Mouse (Mus musculus): ENCODE data around the gene Crnkl1.

Crnkl1 gene
- long read RNA-seq, experiment 1, transcript Crnkl1-201 (14 exons, 3,428 nt): major isoform, 16 of 26 reads
- long read RNA-seq, experiment 1, partial matches to known transcripts: 8 of 26 reads
- long read RNA-seq, experiment 1, other reads (novel, unspliced or antisense): 1 of 26 reads
- long read RNA-seq, experiment 2, transcript Crnkl1-201 (14 exons, 3,428 nt): major isoform, 21 of 35 reads
- long read RNA-seq, experiment 2, partial matches to known transcripts: 13 of 35 reads
- long read RNA-seq, experiment 2, other reads (novel, unspliced or antisense): 1 of 35 reads

DNA sequence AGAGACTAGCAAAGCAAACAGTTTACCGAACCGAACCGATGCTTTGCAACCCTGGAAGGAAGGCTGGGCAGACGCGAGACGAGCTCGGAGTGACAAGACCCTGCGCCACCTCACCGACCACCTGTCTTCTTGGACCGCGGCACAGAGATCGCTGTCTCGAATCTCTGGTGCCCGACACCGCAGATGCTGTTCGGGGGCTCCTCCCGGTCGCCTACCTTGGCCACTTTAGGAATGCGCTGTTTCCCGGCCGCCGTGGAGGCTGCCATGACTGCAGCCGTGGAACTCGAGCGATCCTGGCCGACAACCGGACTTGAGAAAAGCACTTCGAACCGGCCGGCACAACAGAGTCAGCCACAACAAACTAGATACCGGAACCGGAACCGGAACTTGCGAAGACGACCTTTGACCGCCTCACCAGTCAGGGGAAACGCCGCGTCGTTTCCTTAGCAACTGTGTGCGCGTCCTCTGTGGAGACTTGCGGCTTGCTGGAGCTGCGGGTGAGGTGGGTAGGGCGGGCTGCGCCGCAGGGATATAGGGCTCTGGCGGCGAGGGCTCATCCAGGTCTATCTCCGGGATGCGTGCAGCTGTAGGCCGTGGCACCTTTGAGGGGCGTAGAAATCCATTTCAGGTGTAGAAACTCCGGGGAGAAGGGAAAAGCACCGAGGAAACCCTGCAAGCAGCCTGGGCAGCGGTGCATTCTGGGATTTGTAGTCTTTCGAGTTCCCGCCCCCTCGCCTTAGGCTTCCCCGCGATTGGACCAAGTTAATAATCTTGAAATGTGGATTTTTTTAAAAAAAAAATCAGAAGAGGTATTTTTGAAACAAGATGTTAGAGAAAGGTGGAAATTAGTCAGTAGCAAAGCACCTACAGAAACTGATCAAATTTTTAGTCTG lies at the start of gene Crnkl1, which contains the start of gene Cfap61:
Gene Crnkl1 (minus strand): TSS at position 676 of the 893 bp plus-strand sequence.
Gene Cfap61 (plus strand): TSS at position 446 of the 893 bp plus-strand sequence.
- intact Hi-C loops (cut with DNase I): no loop called here

DNA sequence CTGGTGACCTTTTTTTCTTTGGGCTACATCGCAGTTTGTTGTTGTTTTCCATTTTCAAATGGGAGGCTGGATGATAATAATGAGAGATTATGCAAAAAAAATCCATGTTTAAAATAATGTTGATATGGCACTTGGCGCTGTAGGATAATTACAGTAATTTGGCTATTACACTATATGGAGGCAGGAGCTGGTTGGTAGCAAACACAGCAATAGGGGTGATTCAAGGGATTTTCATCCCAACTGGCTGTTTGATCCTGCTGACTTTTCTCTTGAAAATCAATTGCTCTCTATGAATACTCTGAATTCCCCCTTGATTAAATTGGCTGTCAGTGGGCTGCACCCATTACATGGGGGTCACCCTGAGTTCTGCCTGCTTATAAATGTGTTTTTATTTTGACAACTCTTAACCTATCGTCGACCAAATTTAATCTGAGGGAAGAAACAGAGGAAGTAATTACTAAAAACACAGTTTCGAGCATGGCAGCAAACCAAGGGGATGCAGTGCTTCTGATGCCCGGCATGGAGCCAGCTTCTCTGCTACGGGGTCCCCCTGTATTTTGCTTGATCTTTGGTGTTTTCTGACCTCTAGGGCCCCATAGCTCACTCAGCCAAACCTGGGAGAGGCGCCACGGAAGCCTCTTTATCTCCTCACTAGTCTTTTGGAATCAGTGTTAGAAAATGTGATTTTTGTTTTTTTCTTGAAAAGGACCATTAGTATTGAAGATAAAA lies 47.7 kb upstream of the Crnkl1 start:
- intact Hi-C loops (cut with DNase I): no loop called here

DNA sequence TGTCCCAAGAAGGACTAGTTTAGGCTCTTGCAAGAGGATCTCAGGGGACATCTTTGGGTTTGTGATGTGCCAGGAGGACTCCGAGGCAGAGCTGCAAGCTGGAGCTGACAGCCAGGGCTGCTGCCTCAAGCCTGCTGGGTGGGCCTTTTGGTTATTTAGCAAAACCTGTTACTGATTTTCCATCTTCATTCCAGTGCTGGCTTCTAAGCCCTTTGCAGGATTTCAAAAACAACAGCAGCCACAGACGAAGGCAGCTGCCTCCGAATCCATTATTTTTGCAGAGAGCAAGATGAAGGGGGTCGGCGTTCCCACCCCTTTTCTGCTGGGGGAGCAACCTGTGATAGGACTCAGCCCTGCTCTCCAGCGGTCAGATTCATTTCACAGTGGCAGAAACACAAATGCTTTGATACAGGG lies 46.9 kb upstream of the Crnkl1 start:
- intact Hi-C loops (cut with DNase I): no loop called here

DNA sequence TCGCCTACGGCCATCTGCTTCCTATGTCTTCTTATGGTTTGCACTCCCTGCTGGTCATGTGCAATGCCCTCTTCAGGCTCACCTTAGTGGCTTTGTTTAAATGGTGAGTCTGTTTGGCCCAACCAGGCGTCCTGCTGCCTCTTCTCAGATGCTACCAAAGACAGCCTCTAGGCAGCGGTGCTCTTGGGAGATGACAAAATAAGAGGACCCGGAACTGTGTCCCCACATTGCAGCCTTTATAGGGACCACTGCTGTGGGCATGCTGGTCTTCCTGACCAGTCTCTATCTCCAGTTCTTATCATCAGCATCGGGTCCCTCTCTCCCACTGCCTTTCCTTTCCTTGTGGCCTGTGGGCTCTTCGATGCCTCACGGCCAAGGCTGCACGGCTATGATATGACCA lies 46.1 kb upstream of the Crnkl1 start:
- intact Hi-C loops (cut with DNase I): no loop called here

DNA sequence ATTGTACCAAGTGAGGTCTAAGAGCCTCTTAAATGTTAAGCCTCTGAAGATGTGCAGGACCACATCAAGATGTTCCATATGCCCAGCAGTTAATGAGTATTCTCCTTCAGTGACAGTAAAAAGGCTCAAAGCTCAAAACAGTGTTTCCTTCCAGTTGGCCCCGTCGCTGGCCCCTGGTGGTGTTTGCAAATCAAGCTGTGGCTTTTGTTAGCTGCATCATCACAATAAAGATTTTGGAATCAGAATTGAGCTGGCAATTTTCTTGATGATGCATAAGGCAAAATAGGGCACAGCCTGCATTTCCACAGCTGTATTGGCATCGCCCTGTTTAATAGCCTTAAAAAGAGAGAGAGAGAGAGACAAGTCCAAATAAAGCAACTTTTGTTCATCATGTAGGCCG lies 44.8 kb upstream of the Crnkl1 start:
- intact Hi-C loops (cut with DNase I): no loop called here

DNA sequence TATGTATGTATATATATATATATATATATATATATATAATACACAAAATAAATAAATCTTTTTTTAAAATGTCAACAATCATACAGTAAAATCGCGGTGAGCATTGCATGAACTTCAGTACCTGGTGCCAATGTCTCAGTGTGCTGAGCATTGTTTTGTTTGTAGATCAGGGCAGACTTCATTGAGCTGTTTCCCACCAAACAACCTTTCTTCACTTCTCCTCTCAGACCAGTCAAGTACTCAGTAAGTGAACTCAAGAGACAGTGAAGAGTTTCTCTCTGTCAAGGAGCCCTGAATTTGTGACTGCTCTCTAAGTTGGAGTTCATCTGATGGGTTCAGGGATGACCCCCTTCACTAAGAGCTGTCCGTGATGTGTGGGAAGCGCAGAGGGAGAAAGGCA lies 37.8 kb upstream of the Crnkl1 start:
- intact Hi-C loops (cut with DNase I): no loop called here

DNA sequence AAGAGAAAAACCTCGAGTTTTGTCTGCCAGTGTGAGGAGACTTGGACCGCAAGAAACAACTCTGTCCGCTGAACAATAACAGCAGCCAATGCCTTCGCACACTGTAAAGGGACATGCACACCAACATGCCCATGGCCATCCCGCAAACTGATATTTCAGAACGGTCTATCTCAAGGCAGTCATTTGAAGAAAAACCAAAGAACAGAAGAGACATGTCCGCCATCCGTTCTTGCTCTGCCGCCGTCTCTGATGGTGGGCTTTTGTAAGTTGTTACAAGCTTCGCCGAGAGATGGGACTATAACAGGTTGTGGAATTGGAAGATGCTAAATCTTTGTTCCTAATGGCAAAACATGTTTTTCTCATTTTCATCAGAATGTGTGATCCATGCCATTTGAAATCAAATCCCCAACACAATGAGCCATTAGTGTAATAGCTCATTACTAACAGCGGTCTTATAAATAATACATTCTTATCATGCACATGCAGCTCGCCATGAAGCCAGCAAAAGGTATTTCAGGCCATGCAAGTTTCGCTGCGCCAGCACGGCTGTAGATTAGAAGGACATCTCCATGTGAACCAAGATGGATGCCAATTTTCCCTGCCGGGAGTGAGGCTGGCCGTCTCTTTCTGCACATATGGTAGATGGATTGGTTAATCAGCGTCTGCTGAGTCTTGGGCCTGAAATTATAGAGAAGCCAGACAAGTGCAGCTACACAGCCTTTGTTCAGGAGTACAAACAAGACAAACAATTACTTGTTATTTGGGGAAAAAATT lies 36.6 kb upstream of the Crnkl1 start:
- intact Hi-C loops (cut with DNase I): no loop called here

DNA sequence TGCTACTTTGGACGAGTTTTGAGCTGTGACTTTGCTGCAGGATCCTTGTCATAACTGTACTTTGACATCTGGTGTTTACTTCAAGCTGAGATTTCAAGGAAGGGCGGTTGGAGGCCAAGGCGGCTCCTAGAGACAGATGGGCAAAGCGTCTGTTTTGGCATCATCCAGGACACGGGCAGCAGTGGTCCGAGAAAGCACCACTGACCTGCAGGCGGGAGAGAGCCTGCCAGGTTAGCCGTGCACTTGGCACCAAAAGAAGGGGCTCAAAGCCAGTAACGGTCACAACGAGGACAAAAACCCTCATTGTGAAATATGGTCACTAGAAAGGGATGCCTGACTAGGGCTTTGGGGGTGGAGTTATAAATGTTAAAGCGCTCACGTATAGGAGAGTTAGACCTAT lies 35.9 kb upstream of the Crnkl1 start:
- intact Hi-C loops (cut with DNase I): no loop called here

DNA sequence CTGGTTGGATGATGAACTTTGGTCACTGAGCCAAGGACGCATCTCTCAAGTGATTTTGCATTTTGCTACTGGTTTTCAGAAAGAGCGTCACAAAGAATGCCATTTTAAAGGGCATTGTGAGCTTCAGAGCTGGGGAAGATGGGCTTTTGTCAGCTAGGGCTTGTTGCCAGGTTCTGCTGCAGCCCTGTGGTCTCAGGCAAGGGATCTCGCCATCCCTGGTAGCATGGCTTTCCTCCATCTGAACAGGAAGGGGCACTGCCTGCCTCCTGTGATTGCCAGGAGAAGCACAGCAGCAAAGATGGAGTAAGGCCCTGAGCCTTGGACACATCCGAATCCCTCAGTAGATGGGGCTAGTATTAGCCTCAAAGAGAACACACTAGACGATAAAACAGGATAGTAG lies 27.0 kb upstream of the Crnkl1 start:
- intact Hi-C loops (cut with DNase I): no loop called here

DNA sequence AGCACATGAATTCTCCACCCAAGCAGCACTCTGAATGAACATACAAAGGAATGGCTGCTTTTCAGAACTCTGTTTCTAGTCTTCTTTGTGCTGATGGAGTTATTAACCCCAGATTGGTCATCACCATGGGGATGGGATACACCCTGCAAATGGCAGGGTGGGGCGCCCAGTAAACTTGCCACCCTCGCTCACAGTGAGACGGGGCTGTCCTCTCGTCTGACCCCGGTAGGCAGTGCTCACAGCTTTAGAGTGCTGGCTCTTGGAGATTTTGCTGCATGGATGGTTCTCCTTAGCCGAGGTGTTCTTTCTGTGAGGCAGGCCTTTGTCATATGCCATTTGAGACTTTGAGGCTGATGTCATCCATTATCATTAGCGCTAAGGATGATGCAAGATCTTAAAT lies 23.7 kb upstream of the Crnkl1 start:
- intact Hi-C loops (cut with DNase I): loop anchor here (5.0 to 10.0 kb wide), 4 partner anchors 256 to 459 kb away; no protein-coding TSS in a partner anchor

DNA sequence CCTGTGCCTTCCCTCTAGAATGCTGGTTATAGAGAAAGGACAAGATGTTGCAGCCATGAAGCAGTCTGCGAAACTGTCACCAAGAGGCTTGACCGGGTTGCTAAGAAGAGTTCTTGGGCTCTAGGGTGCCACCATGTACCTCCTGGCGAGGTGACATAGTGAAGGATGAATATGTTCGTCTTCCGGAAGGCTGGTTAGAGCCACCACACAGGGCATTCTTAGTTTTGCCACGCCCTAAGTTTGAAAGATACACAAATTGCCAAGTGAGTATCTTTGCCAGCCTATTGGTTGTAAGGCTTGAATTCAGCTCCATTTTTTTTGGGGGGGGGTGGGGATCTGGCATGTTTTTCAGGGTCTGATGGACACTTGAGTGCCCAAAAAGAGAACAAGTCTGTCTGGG lies 23.3 kb upstream of the Crnkl1 start:
- intact Hi-C loops (cut with DNase I): loop anchor here (5.0 to 10.0 kb wide), 4 partner anchors 257 to 459 kb away; no protein-coding TSS in a partner anchor

DNA sequence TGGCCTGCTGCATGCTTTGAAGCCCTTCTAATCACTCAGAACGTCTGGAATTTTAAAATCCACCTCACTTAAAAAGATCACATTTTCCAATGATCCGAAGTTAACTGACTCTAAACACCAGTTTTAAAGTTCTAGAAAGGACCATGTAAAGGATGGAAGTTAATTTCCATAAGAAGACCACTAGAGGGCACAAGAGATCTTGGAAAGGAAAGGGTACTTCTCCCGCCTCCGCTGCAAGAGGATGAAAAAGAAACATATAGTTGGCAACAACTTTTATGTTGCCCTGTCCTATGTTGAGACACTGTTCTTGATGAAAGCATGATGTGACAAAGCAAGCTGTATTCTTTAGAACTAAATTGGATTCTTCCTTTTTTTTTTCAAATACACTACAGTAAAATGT lies 22.6 kb upstream of the Crnkl1 start:
- intact Hi-C loops (cut with DNase I): loop anchor here (5.0 to 10.0 kb wide), 4 partner anchors 257 to 460 kb away; no protein-coding TSS in a partner anchor

DNA sequence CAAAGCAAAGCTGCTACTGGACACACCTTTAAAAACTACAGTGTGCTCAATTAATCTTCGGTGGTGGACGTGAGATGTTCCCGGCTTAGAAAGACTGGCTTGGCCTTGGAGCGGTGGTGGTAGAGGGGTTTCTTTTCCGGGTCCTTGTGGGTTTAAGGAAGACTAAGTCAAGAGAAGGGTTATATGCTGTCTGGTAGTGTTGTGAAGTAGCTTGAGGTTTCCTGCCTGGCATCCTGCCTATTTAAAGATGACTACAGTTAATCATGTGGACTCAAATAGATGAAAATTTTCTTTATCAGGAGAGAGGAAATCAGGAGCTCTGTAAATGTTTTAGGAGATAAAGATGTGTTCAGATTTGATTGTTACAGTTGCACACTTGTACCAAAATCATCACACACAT lies 21.5 kb upstream of the Crnkl1 start:
- intact Hi-C loops (cut with DNase I): loop anchor here (5.0 to 10.0 kb wide), 4 partner anchors 258 to 461 kb away; no protein-coding TSS in a partner anchor

DNA sequence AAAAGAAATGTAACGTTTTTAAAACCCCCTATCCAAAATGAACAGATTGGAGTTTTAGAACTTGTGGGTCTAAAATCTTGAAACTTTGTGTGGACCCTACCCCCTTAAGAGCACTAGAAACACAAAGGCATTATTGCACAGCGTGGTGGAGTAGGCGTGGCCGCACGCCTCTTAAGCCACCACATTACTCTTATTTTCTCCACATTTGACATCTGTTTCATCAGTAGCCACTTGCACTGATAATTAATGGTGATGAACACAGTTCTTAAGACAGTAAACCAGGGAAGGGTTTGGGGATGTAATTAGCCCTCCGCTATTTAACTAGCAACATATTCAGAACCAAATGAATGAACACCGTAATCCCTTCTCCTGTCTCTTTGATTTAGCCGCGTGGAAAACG lies 21.0 kb upstream of the Crnkl1 start:
- intact Hi-C loops (cut with DNase I): loop anchor here (5.0 to 10.0 kb wide), 4 partner anchors 259 to 461 kb away; no protein-coding TSS in a partner anchor

DNA sequence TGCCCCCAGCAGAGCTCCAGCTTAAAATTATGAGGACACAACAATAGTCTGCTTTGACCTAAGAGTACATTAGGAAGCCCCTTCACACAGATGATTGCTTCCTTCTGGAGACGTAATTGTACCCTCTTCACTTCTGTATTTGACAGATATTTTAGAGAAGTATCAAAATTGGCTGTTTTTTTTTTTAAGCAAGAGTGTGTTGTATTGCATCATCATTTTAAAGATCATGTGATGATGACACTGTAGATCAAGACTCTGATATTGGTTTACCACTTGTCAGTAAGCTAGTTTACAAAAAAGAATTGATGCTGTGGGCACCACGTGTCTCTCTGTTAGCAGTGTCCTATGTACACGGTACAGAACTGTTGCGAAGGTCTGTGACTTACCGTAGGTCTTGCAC lies 17.9 kb upstream of the Crnkl1 start:
- intact Hi-C loops (cut with DNase I): loop anchor here (10.0 kb wide), 2 partner anchors 262 to 432 kb away; no protein-coding TSS in a partner anchor

DNA sequence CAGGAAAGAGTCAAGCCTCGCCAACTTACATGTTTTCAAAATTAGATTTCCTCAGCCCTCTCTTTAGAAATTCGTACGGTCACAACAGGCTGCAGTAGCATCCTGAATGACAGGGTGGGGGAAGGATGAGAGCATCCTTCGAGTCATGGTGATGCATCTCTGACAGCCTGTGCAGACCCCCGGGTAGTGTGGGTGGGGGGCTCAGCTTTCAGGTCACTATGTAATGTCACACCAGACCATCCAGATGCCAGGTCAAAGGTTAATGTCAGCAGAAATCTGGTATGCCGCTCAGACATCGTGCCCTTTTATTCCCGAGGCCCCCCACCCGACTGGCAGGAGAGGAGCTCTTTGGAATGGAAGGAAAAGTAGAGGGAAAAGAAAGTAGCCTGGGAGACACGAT lies 15.4 kb upstream of the Crnkl1 start:
- intact Hi-C loops (cut with DNase I): loop anchor here (10.0 kb wide), 2 partner anchors 265 to 435 kb away; no protein-coding TSS in a partner anchor

DNA sequence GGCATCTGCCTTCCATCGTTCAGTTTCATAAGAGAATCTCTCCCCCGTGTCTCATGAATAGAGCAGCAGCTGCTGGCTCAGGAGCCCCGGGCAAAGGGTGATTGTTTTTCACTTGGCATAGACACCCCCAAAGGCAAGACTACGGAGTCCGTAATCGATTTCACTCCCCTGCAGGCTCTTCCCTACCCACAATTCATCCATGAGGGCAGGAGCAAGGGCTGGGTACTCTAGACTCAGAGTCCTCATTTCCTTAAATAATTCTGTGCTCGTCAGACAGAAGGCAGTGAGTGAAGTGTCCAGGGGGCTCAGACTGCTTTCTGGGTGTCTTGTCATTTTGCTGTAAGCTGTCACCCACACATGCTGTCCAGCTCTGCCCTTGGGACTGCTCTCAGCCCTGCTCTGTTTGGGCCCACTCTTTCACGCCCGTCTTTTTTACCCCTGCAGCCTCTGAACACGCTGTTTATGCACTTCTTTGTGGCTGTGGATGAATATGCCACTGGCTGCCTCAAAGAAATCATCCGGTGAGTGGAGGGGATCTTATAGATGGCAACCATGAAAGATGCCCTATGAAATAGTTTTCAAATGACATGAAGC lies 14.8 kb upstream of the Crnkl1 start:
- intact Hi-C loops (cut with DNase I): loop anchor here (10.0 kb wide), 2 partner anchors 265 to 435 kb away; no protein-coding TSS in a partner anchor

DNA sequence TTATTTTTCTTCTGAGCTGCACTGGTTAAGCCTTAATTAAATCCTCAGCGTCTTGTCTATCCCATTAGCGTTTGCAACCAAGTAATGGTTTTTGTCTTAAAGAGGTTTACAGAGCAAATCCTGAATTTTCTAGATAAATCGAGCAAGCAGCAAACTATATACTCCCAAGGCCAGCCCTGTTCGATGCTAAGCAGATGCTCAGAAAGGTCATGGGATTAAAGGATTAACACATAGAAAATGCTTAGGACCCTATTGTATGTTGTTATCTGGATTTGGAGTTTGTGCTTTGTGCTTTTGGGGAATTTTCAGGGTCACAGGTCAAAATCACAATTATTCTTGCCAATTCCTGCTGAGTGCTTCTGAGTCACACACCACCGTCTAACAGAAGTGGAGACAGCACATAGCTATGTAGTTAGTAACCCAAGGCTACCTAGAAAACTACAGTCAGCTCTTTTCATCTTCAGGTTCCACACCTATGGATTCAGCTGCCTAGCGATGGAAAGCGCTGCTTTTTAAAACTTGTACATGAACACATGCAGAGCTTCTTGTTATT lies 13.7 kb upstream of the Crnkl1 start:
- intact Hi-C loops (cut with DNase I): no loop called here

DNA sequence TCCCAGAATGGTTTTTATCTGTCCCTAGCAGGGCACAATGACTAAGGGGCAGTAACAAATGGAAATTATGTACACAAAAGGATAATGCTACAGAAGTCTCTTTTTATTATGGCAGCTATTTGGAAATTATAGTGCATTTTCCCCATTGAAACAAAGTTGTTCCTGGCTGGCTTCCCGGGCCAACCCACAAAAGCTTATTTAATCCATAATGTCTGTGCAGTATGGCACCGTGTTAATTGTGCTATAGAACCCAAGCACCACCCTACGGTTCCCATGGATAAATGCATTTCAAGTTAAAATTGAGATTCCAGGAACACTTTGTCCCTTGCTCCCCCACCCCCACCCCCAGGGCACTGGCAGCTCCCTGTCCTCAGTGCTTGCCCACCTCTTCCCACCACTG lies 9.5 kb upstream of the Crnkl1 start:
- intact Hi-C loops (cut with DNase I): no loop called here

DNA sequence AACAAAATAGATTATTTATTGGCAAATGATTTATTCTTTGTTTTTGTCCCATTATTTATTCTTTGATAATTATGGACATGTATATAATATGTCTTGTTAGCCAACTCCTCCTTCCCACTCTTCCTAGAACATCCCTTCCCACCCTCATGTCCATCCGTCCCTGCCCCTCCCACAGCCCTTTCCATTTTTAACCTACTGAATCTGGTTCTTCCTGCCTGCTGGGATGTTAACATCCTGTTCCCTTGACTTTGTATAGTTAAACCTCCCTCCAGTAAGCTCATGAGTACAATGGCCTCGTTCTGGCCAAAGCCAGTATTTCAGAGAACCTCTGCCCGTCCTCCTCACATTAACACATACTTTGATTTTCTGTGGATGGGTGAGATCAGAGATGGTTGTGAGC lies 6.6 kb upstream of the Crnkl1 start:
- intact Hi-C loops (cut with DNase I): no loop called here

Measured in adrenal gland (tissue).